Mouse (Mus musculus): ENCODE measurements around the gene Tuft1. TPM values are rescaled to one million over a fixed set of nuclear protein-coding genes. Genes with fewer than 3 reads are reported as not detected.

Gene Tuft1
- total RNA-seq, 1 experiment from 2014 or later = 5.6 TPM

Other genes starting within 250 kb of the Tuft1 start
- gene Tdrkh, start 245.6 kb downstream of the Tuft1 start, total RNA-seq (2017) = 10.8 and 14.7 TPM in 2 replicates
- 65.6 and 77.6 TPM in 2 replicates for gene Mrpl9, start 215.6 kb downstream of the Tuft1 start, total RNA-seq (2017)
- gene Oaz3, start 215.0 kb downstream of the Tuft1 start, total RNA-seq (2017) = not detected in 2 replicates
- not detected in 2 replicates for gene Celf3, start 180.6 kb downstream of the Tuft1 start, total RNA-seq (2017)
- not detected in 2 replicates for gene Riiad1, start 178.5 kb downstream of the Tuft1 start, total RNA-seq (2017)
- 24.8 and 26.5 TPM in 2 replicates for gene Snx27, start 76.2 kb downstream of the Tuft1 start, total RNA-seq (2017)
- not detected in 2 replicates for gene Gm10972, start 15.8 kb downstream of the Tuft1 start, total RNA-seq (2017)
- 0.05 TPM in 1 of 2 replicates, not detected in the other for gene Selenbp2, start 34.7 kb upstream of the Tuft1 start, total RNA-seq (2017)
- not detected in 2 replicates for gene Cgn, start 127.6 kb upstream of the Tuft1 start, total RNA-seq (2017)
- 24.3 and 24.6 TPM in 2 replicates for gene Pogz, start 178.7 kb upstream of the Tuft1 start, total RNA-seq (2017)
- 192 and 193 TPM in 2 replicates for gene Psmb4, start 228.1 kb upstream of the Tuft1 start, total RNA-seq (2017)